Mouse (Mus musculus) neural tube, embryonic 15.5 days (tissue): Measurements from ENCODE around the gene Ralgapb. TPM values are rescaled to one million over a fixed set of nuclear protein-coding genes. Genes with fewer than 3 reads are reported as not detected.
"Not testable (repeated sequence)": the region's sequence is repeated elsewhere in the genome, so short reads cannot be mapped to it uniquely, and the experiment has no call there.

Source experiments
- ATAC-seq: fragments of 200-750 bp; cut with Nextera tagmentation; 2 replicates; pipeline ENCODE4 v1.8.0; 2017; ENCODE audit warnings: mild to moderate bottlenecking, moderate TSS enrichment, moderate library complexity; ENCODE audit not compliant: low FRiP score
- H3K27ac ChIP-seq: fragments of 300-500 bp; sonication (generic); replicated peaks from 2 replicates; pipeline ENCODE4 v1.5.1; 2015; ENCODE audit warnings: mild to moderate bottlenecking, inconsistent platforms
- H3K27me3 ChIP-seq: fragments of 300-500 bp; sonication (generic); replicated peaks from 2 replicates; pipeline ENCODE4 v1.6.1; 2015; ENCODE audit warnings: inconsistent platforms
- H3K36me3 ChIP-seq: fragments of 300-500 bp; sonication (generic); 2 replicates; pipeline ENCODE4 v1.6.1; 2015; ENCODE audit warnings: inconsistent platforms
- H3K4me1 ChIP-seq: fragments of 300-500 bp; sonication (generic); 2 replicates; pipeline ENCODE4 v1.6.1; 2015; ENCODE audit warnings: inconsistent platforms
- H3K4me2 ChIP-seq: fragments of 300-500 bp; sonication (generic); 2 replicates; pipeline ENCODE4 v1.6.1; 2015; ENCODE audit warnings: inconsistent platforms, mild to moderate bottlenecking, moderate library complexity
- H3K4me3 ChIP-seq: fragments of 300-500 bp; sonication (generic); replicated peaks from 2 replicates; pipeline ENCODE4 v1.5.1; 2015; ENCODE audit warnings: mild to moderate bottlenecking, inconsistent platforms
- H3K9ac ChIP-seq: fragments of 300-500 bp; sonication (generic); replicated peaks from 2 replicates; pipeline ENCODE4 v1.6.1; 2015; ENCODE audit warnings: mild to moderate bottlenecking, inconsistent platforms
- H3K9me3 ChIP-seq: fragments of 300-500 bp; sonication (generic); replicated peaks from 2 replicates; pipeline ENCODE4 v1.6.1; 2016; ENCODE audit warnings: inconsistent platforms
- WGBS: fragments of 180-500 bp; shearing (Covaris S2); methylation state at CpG from one replicate; pipeline ENCODE4 v1.1.7; 2015; ENCODE audit warnings: mixed read lengths; 5-methylcytosine and 5-hydroxymethylcytosine counted together
- polyA plus RNA-seq: library from polyadenylated mRNA; unstranded; fragments of >200 nt; fragmentation: Nextera tagmentation; extraction: Ambion mirVana; gene quantifications from 2 replicates; pipeline ENCODE4 v1.2.1, GENCODE M21; 2015

Gene Ralgapb
- polyA plus RNA-seq, 1 experiment from 2014 or later = 24.5 TPM

- Histone ChIP-seq H3K36me3 (peaks cover 13% of the 10 kb centered on the region; the same call in 1 of the 2 replicates), H3K9ac (peak within 1 kb of the TSS; percentile 74), H3K4me2 (peak within 1 kb of the TSS; percentile 62), H3K4me3 (peak within 1 kb of the TSS; percentile 66), H3K4me1 (peaks cover 35% of the 10 kb centered on the region), H3K27me3 (peaks cover 4% of the 10 kb centered on the region; the same call in 1 of the 2 replicates), H3K9me3 (no peaks in the 10 kb centered on the region), H3K27ac (peak within 1 kb of the TSS; percentile 93)
- 1% methylated on average over 36 of the region's 36 CpGs for WGBS
- peak; percentile 92 for ATAC-seq
Observed at GRCm38 (mm10) chr2:158375443-158376122, 34.1 kb upstream of the Ralgapb start, which contains the start of gene Snhg11. Gene Snhg11 (plus strand): TSS chr2:158375638.

DNA sequence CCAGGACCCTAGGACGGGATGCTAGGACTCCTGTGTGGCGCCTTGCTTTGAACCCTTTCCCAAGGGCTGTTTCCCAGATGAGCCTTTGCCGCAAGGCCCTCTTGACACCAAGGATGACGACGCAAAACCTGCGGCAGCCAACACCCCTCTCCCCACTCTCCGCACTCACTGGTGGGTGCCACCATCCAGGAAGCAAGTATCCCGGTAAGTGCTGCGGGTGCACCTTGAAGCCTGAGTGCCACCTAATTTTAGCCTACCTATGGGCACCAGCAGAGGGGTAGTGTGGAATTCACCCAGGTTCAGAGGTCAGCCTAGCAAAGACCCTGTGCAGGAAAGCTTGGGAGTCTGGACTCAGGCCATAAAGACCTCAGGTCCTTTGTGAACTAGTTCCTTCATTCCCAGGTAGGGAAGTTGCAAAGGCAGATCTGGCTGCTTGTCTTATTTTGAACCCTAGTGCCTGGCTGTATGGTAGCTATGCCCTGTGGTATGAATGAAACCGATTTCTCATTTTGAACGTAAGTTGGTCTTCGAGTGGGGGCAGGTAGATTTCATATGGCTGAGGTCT is 33.4 kb upstream of the Ralgapb start:
- no peaks in the 10 kb centered on the region for H3K9me3 ChIP-seq
- ATAC-seq = peak; percentile 29
- H3K9ac ChIP-seq = peak overlapping the region; percentile 74
- peaks cover 19% of the 10 kb centered on the region for H3K36me3 ChIP-seq
- H3K4me3 ChIP-seq = peak overlapping the region; percentile 66
- H3K4me1 ChIP-seq = peaks cover 41% of the 10 kb centered on the region
- peaks cover 4% of the 10 kb centered on the region; the same call in 1 of the 2 replicates for H3K27me3 ChIP-seq
- peak overlapping the region; percentile 62 for H3K4me2 ChIP-seq
- H3K27ac ChIP-seq = peak overlapping the region; percentile 93
- WGBS = 28% methylated on average over 12 of the region's 12 CpGs

GRCm38 (mm10) chr2:158376798-158377197 is 32.9 kb upstream of the Ralgapb start:
- Histone ChIP-seq H3K27ac (peak overlapping the region; percentile 93), H3K9me3 (no peaks in the 10 kb centered on the region), H3K4me2 (peak overlapping the region; percentile 62), H3K27me3 (peaks cover 4% of the 10 kb centered on the region; the same call in 1 of the 2 replicates), H3K4me3 (peak overlapping the region; percentile 66), H3K36me3 (peaks cover 24% of the 10 kb centered on the region), H3K4me1 (peaks cover 42% of the 10 kb centered on the region), H3K9ac (peak overlapping the region; percentile 74)
- 53% methylated on average over 7 of the region's 7 CpGs for WGBS
- no peak for ATAC-seq

DNA sequence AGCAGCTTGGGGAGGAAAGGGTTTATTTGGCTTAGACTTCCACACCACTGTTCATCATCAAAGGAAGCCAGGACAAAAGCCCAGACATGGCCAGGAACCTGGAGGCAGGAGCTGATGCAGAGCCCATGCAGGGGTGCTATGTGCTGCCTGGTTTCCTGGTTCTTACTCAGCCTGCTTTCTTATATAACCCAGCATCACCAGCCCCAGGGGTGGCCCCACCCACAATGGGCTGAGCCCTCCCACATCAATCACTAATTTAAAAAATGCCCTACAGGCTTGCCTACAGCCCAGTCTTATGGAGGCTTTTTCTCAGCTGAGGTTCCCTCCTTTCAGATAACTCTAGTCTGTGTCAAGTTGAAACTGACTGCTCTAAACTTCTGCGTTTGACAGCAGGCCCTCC is 31.8 kb upstream of the Ralgapb start:
- no peaks in the 10 kb centered on the region for H3K9me3 ChIP-seq

GRCm38 (mm10) chr2:158379354-158380078 is 30.1 kb upstream of the Ralgapb start:
- Histone ChIP-seq H3K4me3 (peak overlapping the region; percentile 10; the same call in 1 of the 2 replicates), H3K9me3 (no peaks in the 10 kb centered on the region), H3K4me1 (peaks cover 46% of the 10 kb centered on the region), H3K27me3 (no peaks in the 10 kb centered on the region), H3K9ac (peak overlapping the region; percentile 20; the same call in 1 of the 2 replicates), H3K36me3 (peaks cover 29% of the 10 kb centered on the region), H3K4me2 (peak overlapping the region; percentile 62), H3K27ac (peak overlapping the region; percentile 61)
- ATAC-seq = peak; percentile 30; the same call in 1 of the 2 replicates
- 41% methylated on average over 13 of the region's 13 CpGs for WGBS

More for the DNA sequence above, 31.8 kb upstream of the Ralgapb start:
- peak overlapping the region; percentile 74 for H3K9ac ChIP-seq
- no peak for ATAC-seq
- 91% methylated on average over 1 of the region's 1 CpGs for WGBS
- H3K4me3 ChIP-seq = peak overlapping the region; percentile 66
- peaks cover 25% of the 10 kb centered on the region for H3K36me3 ChIP-seq
- peaks cover 4% of the 10 kb centered on the region; the same call in 1 of the 2 replicates for H3K27me3 ChIP-seq
- no peak overlapping the region for H3K27ac ChIP-seq
- H3K4me2 ChIP-seq = peak overlapping the region; percentile 62
- H3K4me1 ChIP-seq = peaks cover 46% of the 10 kb centered on the region

DNA sequence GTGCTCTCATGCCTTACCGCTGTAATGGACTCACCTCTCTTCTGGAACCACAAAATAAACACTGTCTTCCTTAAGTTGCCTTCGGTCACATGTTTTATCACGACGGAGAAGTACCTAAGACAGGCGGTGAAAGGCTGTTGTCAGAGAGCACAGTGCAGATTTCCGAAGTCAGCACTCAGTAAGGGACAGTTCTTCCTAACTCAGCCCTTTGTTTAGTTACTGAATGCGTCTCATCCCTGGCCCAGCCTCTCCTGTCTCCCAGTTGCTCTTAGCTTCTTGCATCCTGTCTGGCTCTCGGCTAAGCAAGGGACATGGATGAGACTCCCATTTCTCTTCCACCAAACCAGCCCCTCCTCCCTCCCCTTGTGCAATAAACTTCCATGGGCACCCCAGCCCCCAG is 23.6 kb upstream of the Ralgapb start:
- H3K4me3 ChIP-seq = no peak overlapping the region
- H3K27me3 ChIP-seq = no peaks in the 10 kb centered on the region
- no peak overlapping the region for H3K9ac ChIP-seq
- no peak overlapping the region for H3K27ac ChIP-seq
- H3K4me1 ChIP-seq = peaks cover 7% of the 10 kb centered on the region; the same call in 1 of the 2 replicates
- peaks cover 21% of the 10 kb centered on the region for H3K36me3 ChIP-seq
- ATAC-seq = no peak
- H3K9me3 ChIP-seq = no peaks in the 10 kb centered on the region
- 40% methylated on average over 8 of the region's 8 CpGs for WGBS
- H3K4me2 ChIP-seq = no peak overlapping the region

- H3K27ac ChIP-seq = no peak overlapping the region
- no peak for ATAC-seq
- H3K9ac ChIP-seq = no peak overlapping the region
- 84% methylated on average over 7 of the region's 7 CpGs for WGBS
- no peak overlapping the region for H3K4me3 ChIP-seq
- no peaks in the 10 kb centered on the region for H3K4me1 ChIP-seq
- no peaks in the 10 kb centered on the region for H3K27me3 ChIP-seq
- H3K36me3 ChIP-seq = peaks cover 11% of the 10 kb centered on the region
- H3K4me2 ChIP-seq = no peak overlapping the region
- H3K9me3 ChIP-seq = no peaks in the 10 kb centered on the region
Observed at GRCm38 (mm10) chr2:158389421-158389820, 20.2 kb upstream of the Ralgapb start.

GRCm38 (mm10) chr2:158396369-158396768 is 13.3 kb upstream of the Ralgapb start:
- no peak overlapping the region for H3K9ac ChIP-seq
- H3K36me3 ChIP-seq = no peaks in the 10 kb centered on the region
- no peak for ATAC-seq
- no peak overlapping the region for H3K27ac ChIP-seq
- 92% methylated on average over 6 of the region's 6 CpGs for WGBS
- no peaks in the 10 kb centered on the region for H3K4me1 ChIP-seq
- no peak overlapping the region for H3K4me2 ChIP-seq
- no peak overlapping the region for H3K4me3 ChIP-seq
- no peaks in the 10 kb centered on the region for H3K9me3 ChIP-seq
- no peaks in the 10 kb centered on the region for H3K27me3 ChIP-seq

- not testable (repeated sequence) for H3K4me3 ChIP-seq, ATAC-seq, H3K27ac ChIP-seq, H3K9ac ChIP-seq, H3K4me1 ChIP-seq, H3K9me3 ChIP-seq, H3K4me2 ChIP-seq, H3K27me3 ChIP-seq, H3K36me3 ChIP-seq
- WGBS = 70% methylated on average over 13 of the region's 13 CpGs
Observed at GRCm38 (mm10) chr2:158397140-158397539, 12.5 kb upstream of the Ralgapb start.

DNA sequence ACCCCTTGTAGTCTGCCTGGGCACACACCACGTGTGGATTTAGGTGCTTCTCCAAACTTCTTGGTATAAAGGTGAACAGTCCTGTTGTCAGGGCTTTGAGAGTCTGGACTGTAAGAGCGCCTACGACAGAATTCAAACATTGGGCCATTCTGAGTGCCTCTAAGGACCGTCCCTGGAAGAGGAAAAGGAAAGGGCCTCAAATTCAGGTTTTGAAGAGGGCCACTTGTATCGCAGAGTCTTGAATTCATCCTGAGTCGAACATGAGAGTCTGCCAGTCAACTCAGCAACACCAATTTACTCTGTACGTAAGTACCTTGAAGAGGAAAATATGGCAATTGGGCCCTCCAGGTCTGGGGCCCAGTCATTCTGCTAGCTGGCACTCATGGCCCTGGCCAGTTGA is 6.7 kb upstream of the Ralgapb start:
- Histone ChIP-seq H3K36me3 (no peaks in the 10 kb centered on the region), H3K27ac (no peak overlapping the region), H3K9ac (no peak overlapping the region), H3K9me3 (no peaks in the 10 kb centered on the region), H3K4me1 (no peaks in the 10 kb centered on the region), H3K4me3 (no peak overlapping the region), H3K4me2 (no peak overlapping the region), H3K27me3 (no peaks in the 10 kb centered on the region)
- WGBS = 87% methylated on average over 7 of the region's 7 CpGs
- ATAC-seq = no peak

DNA sequence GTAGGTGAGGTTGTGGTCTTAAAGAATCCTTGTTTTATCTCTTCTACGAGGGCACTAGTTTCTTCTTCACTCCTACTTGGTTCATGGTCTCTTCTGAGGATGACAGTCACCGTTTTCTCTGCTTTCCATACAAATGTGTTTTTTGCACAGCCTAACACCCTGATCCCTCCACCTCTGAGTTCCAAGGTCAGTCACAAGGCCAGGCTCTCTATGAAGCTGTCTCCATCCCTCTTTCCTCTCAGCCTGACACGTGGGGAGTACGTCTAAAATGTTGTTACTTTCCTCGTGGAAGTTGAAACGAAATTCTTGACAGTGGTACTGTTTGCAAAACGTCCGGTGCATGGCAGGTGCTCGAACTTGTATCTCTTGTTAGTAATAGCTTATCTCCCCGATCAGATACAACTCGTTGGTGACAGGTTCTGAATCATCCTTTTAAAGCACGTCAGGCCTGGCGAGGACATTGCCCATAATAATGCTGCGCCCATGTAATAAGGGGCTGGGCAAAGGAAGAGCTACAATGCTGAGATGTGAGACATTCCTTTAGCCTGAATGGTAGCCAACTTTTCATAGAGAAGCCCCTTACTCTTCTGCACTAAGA is 552 bp upstream of the Ralgapb start:
- WGBS = 22% methylated on average over 14 of the region's 14 CpGs
- ATAC-seq = peak; percentile 61

More for the DNA sequence above, 552 bp upstream of the Ralgapb start:
- Histone ChIP-seq H3K4me2 (peak overlapping the region; percentile 61), H3K4me3 (peak overlapping the region; percentile 92), H3K9me3 (no peaks in the 10 kb centered on the region), H3K36me3 (no peaks in the 10 kb centered on the region), H3K27ac (peak overlapping the region; percentile 81), H3K27me3 (no peaks in the 10 kb centered on the region), H3K4me1 (peaks cover 28% of the 10 kb centered on the region), H3K9ac (peak overlapping the region; percentile 41)
